Mouse (Mus musculus) kidney, adult 2 months (tissue): ENCODE results near the gene Trib3.

Experiments used
- CTCF ChIP-seq: fragments of 200-500 bp; conservative IDR thresholded peaks from 2 replicates; pipeline ENCODE4 v1.5.1; 2011; ENCODE audit warnings: low read depth, mild to moderate bottlenecking, control low read depth, low read length, moderate library complexity, mixed read lengths; ENCODE audit not compliant: insufficient read depth, insufficient read length
- POLR2A ChIP-seq: fragments of 200-500 bp; IDR thresholded peaks from one replicate; pipeline ENCODE4 v1.6.1; 2011; ENCODE audit warnings: low read depth, low read length, control low read depth

DNA sequence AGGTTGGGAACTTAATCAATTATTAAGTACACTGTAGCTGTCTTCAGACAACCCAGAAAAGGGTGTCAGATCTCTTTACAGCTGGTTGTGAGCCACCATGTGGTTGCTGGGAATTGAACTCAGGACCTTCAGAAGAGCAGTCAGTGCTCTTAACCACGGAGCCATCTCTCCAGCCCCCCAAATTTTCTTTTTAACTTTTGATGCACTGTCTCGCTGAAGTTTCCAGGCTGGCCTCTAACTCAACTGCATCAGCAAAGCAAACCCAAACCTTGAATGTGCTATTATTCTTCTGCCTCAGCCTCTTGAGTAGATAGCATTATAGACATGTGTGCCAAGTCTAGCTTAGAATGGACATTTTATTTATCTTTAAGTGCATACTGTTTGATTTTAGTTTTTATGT is 3.9 kb upstream of the Trib3 start:
- TF ChIP-seq POLR2A (no peak), CTCF (no peak)
